Mouse (Mus musculus): Measurements from ENCODE around the gene Lin9.

DNA sequence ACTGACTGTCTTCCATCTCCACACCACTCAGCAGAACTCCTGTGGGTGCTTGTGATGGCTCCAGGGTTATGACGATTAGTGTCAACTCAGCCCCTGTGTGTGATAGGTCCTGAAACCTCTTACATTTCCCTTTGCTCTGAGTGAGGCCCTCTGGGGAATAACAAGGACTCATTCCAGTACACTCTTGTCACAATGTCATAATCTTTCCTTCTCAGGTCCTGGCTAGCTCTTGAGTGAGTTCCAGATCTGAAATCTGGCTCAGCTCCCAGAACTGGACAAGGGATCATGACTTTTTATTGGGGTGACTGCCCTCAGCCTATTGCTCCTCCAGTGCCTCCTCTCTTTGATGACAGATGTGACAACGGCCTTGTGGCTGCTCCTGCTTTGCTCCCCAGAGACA is 14.8 kb upstream of the Lin9 start:
- TF ChIP-seq GATA1 (IDR thresholded peaks at IDR 0.05; ENCODE audit: low read length) (no peak), TAL1 (IDR thresholded peaks at IDR 0.05; ENCODE audit: low read length) (no peak)

All from erythroblast, embryonic 14.5 days (primary cell).